Mouse (Mus musculus) brown adipose tissue, adult 24 weeks (tissue): Measurements from ENCODE around the gene Myrfl. TPM values are rescaled to one million over a fixed set of nuclear protein-coding genes. Genes with fewer than 3 reads are reported as not detected.
A peak's percentile ranks its signal among the peaks of the same experiment; 100 is the strongest.

Experiments
- H3K27ac ChIP-seq: fragments of 200-500 bp; replicated peaks from 2 replicates; pipeline ENCODE4 v1.5.1; 2012; ENCODE audit warnings: low read depth, mild to moderate bottlenecking, low read length
- H3K4me1 ChIP-seq: fragments of 200-500 bp; 2 replicates; pipeline ENCODE4 v1.6.1; 2012; ENCODE audit warnings: low read length, mixed read lengths; ENCODE audit not compliant: control insufficient read depth, insufficient read depth, insufficient read length
- H3K4me3 ChIP-seq: fragments of 200-500 bp; 2 replicates; pipeline ENCODE4 v1.5.1; 2012; ENCODE audit warnings: low read depth, mild to moderate bottlenecking, low read length, moderate library complexity; ENCODE audit not compliant: insufficient read depth
- polyA plus RNA-seq: library from polyadenylated mRNA; stranded (reverse); fragments of >200 nt; gene quantifications from 2 replicates; pipeline ENCODE4 v1.2.4, GENCODE M21; 2012; ENCODE audit not compliant: missing spikeins, insufficient read depth, insufficient read length

Gene Myrfl
- not detected in 2 replicates for polyA plus RNA-seq

DNA sequence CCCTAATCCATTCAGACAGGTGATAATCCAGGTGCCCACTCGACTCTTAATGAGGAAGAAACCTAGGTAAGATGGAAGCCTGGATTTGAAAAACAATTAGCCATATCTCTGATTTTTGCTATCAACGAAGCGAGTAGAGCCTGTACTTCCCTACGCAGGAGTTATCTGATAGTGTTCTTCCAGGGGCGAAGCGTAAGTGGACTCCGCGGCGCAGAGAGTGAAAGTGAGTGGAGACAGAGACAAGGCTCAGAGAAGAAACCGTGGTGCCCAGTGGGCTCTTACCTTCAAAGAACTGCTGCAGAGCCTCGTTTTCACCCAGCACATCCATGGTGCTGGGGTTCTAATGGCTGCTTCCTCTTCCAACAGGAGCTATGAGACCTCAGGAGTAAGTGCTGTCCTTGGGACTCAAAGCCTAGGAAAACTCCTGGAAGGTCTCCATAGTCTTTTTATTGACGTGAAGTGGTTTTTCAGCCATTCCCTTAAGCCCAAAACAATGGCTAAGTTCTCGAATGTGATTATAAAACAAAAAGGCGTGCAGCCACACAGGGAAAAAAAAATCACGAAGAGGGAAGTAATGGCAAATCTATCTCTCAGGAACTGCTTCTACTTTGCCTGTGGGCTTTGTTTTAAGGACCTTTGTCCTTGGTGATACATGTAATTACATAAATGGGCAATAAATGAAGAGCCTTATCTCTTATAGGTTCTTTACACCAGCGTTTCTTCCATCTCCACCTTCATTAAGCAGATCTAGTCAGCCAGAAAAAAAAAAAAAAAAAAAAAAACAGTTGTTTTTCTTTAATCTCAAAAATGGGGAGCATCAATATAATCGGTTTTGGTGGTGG, at the start of gene Myrfl:
Myrfl (minus strand) TSS at position 584 of the 842 bp plus-strand sequence.
- Histone ChIP-seq H3K4me3 (no peak within 1 kb of the TSS), H3K27ac (no peak within 1 kb of the TSS), H3K4me1 (no peaks in the 10 kb centered on the region)

GRCm38 (mm10) chr10:116944940-116945339, 48.2 kb upstream of the Myrfl start:
- H3K4me1 ChIP-seq: peaks cover 3% of the 10 kb centered on the region; the same call in 1 of the 2 replicates
- peak overlapping the region; percentile 90 for H3K27ac ChIP-seq
- H3K4me3 ChIP-seq: no peak overlapping the region

GRCm38 (mm10) chr10:116944144-116944543, 47.4 kb upstream of the Myrfl start:
- peaks cover 3% of the 10 kb centered on the region; the same call in 1 of the 2 replicates for H3K4me1 ChIP-seq
- peak overlapping the region; percentile 33; the same call in 1 of the 2 replicates for H3K27ac ChIP-seq
- H3K4me3 ChIP-seq: no peak overlapping the region

DNA sequence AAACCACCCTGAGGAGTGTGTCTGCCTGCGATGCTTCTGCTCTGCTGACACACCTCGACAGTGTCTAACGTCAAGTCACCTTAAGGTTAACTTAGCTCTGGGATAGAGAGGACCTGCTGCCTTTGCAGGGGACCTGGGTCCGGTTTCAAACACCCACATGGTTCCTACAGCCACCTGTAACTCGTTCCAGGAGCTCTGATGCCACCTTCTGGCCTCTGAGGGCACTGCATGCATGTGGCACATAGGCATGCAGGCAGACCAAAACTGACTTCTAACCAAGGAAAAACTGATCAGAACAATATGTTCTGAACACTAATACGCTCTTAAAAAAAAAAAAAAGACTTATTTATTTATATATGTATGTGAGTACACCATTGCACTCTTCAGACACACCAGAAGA, 46.3 kb upstream of the Myrfl start:
- Histone ChIP-seq H3K4me1 (peaks cover 3% of the 10 kb centered on the region; the same call in 1 of the 2 replicates), H3K4me3 (no peak overlapping the region), H3K27ac (no peak overlapping the region)

- Histone ChIP-seq H3K4me1 (no peaks in the 10 kb centered on the region), H3K27ac (no peak overlapping the region), H3K4me3 (no peak overlapping the region)
These were observed 38.3 kb upstream of the Myrfl start for GRCm38 (mm10) chr10:116935028-116935427.

GRCm38 (mm10) chr10:116933794-116934193, 37.1 kb upstream of the Myrfl start:
- no peak overlapping the region for H3K4me3 ChIP-seq
- H3K4me1 ChIP-seq: no peaks in the 10 kb centered on the region
- no peak overlapping the region for H3K27ac ChIP-seq

GRCm38 (mm10) chr10:116932418-116932817, 35.7 kb upstream of the Myrfl start:
- Histone ChIP-seq H3K27ac (no peak overlapping the region), H3K4me3 (no peak overlapping the region)

DNA sequence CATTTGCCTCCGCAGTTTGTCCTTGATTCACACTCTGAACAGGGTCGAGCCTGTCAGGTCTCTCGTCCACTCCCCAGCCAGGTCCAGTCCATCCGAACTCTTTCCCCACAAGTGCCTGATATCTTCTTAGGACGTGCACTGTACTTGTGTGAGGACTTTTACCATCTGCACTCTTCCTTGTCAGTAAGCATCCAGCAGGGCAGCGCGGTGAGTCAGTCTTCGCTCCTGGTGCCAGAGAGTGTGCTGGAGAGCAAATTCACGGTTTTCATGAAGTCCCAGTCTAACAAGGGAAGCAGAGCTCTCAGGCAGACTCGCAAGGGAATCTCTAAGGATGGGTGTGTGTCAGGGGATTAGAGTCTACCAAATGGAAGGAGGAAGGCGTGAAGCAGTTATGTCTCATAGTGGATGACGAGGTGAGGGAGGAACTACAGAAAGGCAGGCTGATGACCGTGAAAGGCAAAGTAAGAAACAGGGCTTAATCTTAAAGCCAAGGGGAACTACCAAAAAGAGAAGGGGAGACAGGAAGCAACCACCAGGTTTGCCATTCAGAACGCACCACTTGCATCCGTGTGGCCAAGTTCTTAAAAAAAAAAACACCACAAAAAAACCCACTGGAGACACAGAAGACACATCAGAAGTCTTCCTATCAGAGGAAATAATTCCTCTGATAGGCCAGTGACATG, 34.9 kb upstream of the Myrfl start:
- no peak overlapping the region for H3K27ac ChIP-seq
- no peaks in the 10 kb centered on the region for H3K4me1 ChIP-seq
- no peak overlapping the region for H3K4me3 ChIP-seq

More at GRCm38 (mm10) chr10:116932418-116932817, 35.7 kb upstream of the Myrfl start:
- no peaks in the 10 kb centered on the region for H3K4me1 ChIP-seq

DNA sequence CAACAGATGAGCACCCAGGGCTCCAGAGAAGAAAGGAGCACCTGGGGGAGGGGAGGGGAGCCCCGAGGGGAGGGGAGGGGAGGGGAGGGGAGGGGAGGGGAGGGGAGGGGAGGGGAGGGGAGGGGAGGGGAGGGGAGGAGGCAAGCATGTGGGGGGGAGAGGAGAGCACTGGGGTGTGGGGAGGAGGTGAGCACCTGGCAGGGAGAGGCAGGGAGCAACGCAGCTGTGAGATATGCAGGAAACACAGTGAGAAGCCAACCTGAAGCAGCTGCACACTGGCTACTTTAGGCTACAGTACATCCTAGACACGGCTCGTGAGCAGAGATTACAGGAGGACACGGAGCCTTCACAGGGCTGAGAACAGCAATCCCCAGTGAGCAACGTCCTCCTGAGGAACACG, 34.2 kb upstream of the Myrfl start:
- Histone ChIP-seq H3K4me3 (no peak overlapping the region), H3K27ac (no peak overlapping the region), H3K4me1 (no peaks in the 10 kb centered on the region)

GRCm38 (mm10) chr10:116930506-116930905, 33.8 kb upstream of the Myrfl start:
- Histone ChIP-seq H3K4me1 (no peaks in the 10 kb centered on the region), H3K27ac (no peak overlapping the region), H3K4me3 (no peak overlapping the region)

DNA sequence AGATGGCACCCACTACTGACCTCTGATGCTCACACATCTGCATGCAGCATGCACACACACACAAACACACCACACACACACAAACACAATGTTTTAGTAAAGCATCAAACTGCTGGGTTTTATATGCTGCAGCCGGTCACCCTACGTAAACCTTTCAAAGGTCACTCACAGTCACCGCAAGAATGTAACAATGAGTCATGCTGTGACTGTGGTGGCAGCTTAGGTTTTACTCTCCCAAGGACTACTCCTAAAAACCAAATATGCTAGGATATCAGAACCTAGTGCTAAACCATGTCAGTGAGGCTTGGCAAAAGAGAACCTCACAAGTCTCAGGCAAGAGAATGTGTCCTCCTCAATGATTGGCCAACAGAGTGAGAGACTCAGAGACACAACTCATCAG, 32.1 kb upstream of the Myrfl start:
- Histone ChIP-seq H3K4me1 (no peaks in the 10 kb centered on the region), H3K27ac (no peak overlapping the region), H3K4me3 (no peak overlapping the region)

DNA sequence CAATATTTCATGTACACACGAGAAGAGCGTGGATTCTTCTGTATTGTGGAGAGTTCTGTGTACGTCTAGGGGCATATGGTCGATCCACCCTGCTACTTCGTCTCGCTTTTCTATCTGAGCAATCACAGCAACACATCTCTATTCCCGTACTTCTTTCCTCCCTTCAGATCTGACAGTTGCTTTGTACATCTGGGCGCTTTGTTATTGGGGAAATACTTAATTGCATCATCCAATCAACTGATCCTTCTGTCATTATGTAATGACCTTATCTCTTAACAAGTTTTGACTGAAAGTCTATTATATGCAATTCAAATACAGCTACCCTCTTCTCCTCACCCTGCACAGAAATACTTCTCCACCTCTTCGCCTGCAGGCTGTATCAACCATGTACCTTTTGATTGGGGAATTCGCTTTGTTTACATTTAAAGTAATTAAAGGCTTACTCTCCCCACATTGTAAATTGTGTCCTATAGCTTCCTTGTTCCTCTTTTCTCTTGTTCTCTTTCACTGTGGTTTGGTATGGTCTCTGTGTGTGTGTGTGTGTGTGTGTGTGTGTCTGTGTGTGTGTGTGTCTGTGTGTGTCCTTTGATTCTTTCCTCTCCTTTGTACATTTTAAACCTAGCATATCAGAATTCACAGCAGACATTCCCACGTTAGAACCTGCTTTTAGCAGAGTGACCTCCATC, 29.9 kb upstream of the Myrfl start:
- Histone ChIP-seq H3K27ac (no peak overlapping the region), H3K4me1 (no peaks in the 10 kb centered on the region), H3K4me3 (no peak overlapping the region)

GRCm38 (mm10) chr10:116923651-116924495, 27.2 kb upstream of the Myrfl start:
- Histone ChIP-seq H3K4me3 (no peak overlapping the region), H3K4me1 (no peaks in the 10 kb centered on the region), H3K27ac (no peak overlapping the region)

DNA sequence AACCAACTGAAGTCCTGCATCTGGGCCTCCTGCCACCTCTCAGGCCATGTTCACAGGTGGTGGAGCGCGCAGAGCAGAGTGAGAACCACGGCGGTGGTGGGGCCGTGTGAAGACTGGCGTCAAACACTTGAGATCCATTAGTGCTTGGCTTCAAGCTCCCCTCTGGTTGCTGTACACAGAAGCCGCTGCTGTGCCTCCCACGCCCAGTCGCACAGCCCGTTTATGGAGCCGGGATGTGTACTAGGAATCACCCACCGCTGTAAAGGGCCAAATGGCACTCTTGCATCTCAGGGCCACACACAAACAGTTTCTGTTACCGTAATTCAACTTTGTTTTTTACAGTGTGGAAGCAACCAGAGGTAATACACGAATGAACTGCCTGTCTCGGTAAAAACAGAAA, 25.4 kb upstream of the Myrfl start:
- Histone ChIP-seq H3K27ac (no peak overlapping the region), H3K4me3 (no peak overlapping the region), H3K4me1 (no peaks in the 10 kb centered on the region)
